Mouse (Mus musculus) C2C12 (cell line): ENCODE results near the gene Nt5c2.

Experiments used
- CTCF ChIP-seq: IDR thresholded peaks from one replicate; pipeline ENCODE4 v1.5.1; 2011; ENCODE audit not compliant: control insufficient read depth, insufficient read depth, insufficient read length
- MYOD1 ChIP-seq: IDR thresholded peaks from one replicate; pipeline ENCODE4 v1.6.1; 2011; ENCODE audit warnings: low read depth; ENCODE audit not compliant: control insufficient read depth, insufficient read length
- MYOG ChIP-seq: IDR thresholded peaks from one replicate; pipeline ENCODE4 v1.6.1; 2011; ENCODE audit not compliant: control insufficient read depth, insufficient read length; ENCODE audit errors: extremely low read depth

GRCm38 (mm10) chr19:46890657-46891056, 124.3 kb downstream of the Nt5c2 start:
- no peak for TF ChIP-seq CTCF
- TF ChIP-seq MYOG: no peak
- TF ChIP-seq MYOD1: no peak
